Mouse (Mus musculus): ENCODE results near the gene Etl4. TPM values are rescaled to one million over a fixed set of nuclear protein-coding genes. Genes with fewer than 3 reads are reported as not detected.

Gene Etl4
- total and polyA plus RNA-seq, 3 experiments = 29.8 to 40.3 (median 36.0) TPM

- Histone ChIP-seq H3K27ac (no peak overlapping the region), H3K36me3 (ENCODE audit: control insufficient read depth, insufficient read depth, low read length) (no peaks in the 10 kb centered on the region), H3K9ac (ENCODE audit: low read depth, low read length) (no peak overlapping the region), H3K27me3 (ENCODE audit: control insufficient read depth, insufficient read depth, low read length) (no peaks in the 10 kb centered on the region), H3K4me1 (ENCODE audit: control insufficient read depth, insufficient read depth, low read length) (no peaks in the 10 kb centered on the region), H3K4me3 (no peak overlapping the region), H3K79me2 (replicated peaks; ENCODE audit: control insufficient read depth, insufficient read depth, low read length) (no peaks in the 10 kb centered on the region)
- intact Hi-C loops (cut with DNase I) = no loop called here
- WGBS = 84% methylated on average over 6 of the region's 6 CpGs
- TF ChIP-seq CTCF (IDR thresholded peaks at IDR 0.05) = no peak
- DNase-seq = no peak
These were observed 487.4 kb downstream of the Etl4 start for GRCm38 (mm10) chr2:20396978-20397377.

DNA sequence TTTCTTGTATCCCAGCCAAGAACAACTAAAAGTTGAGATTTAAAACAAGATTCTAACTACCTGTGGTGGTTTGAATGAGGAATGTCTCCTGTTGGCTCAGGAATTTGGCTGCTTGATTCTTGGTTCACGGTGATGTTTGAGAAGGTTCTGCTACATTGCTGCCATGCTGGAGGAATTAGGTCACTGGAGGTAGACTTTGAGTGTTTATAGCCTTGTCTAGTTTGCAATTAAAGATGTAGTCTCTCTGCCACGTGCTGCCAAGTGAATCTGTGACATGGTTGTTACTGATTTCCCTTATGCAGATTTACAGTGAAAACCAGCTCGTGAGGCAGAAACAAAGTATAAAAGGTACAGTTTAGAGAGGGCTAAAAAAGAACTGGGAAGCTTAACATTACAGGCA is 491.0 kb downstream of the Etl4 start:
- DNase-seq = no peak
- no peak overlapping the region for H3K4me3 ChIP-seq
- no peaks in the 10 kb centered on the region for H3K27me3 ChIP-seq (ENCODE audit: control insufficient read depth, insufficient read depth, low read length)
- WGBS = 68% methylated on average over 3 of the region's 3 CpGs
- no peaks in the 10 kb centered on the region for H3K36me3 ChIP-seq (ENCODE audit: control insufficient read depth, insufficient read depth, low read length)
- H3K27ac ChIP-seq = no peak overlapping the region
- H3K9ac ChIP-seq (ENCODE audit: low read depth, low read length) = no peak overlapping the region
- no peaks in the 10 kb centered on the region for H3K4me1 ChIP-seq (ENCODE audit: control insufficient read depth, insufficient read depth, low read length)
- intact Hi-C loops (cut with DNase I) = no loop called here
- TF ChIP-seq EP300 (IDR thresholded peaks at IDR 0.05; ENCODE audit: insufficient read depth, low read depth, low read length) = no peak
- TF ChIP-seq POLR2A (IDR thresholded peaks at IDR 0.05; ENCODE audit: insufficient read depth, low read depth, low read length) = no peak
- TF ChIP-seq CTCF (IDR thresholded peaks at IDR 0.05) = no peak
- H3K79me2 ChIP-seq (replicated peaks; ENCODE audit: control insufficient read depth, insufficient read depth, low read length) = no peaks in the 10 kb centered on the region

GRCm38 (mm10) chr2:20404395-20404794 is 494.8 kb downstream of the Etl4 start:
- no peaks in the 10 kb centered on the region for H3K36me3 ChIP-seq (ENCODE audit: control insufficient read depth, insufficient read depth, low read length)
- intact Hi-C loops (cut with DNase I) = no loop called here

GRCm38 (mm10) chr2:20407101-20407500 is 497.5 kb downstream of the Etl4 start:
- H3K27ac ChIP-seq = no peak overlapping the region
- H3K9ac ChIP-seq (ENCODE audit: low read depth, low read length) = no peak overlapping the region
- intact Hi-C loops (cut with DNase I) = no loop called here
- no peaks in the 10 kb centered on the region for H3K4me1 ChIP-seq (ENCODE audit: control insufficient read depth, insufficient read depth, low read length)
- WGBS = 54% methylated on average over 5 of the region's 5 CpGs
- H3K79me2 ChIP-seq (replicated peaks; ENCODE audit: control insufficient read depth, insufficient read depth, low read length) = no peaks in the 10 kb centered on the region
- no peaks in the 10 kb centered on the region for H3K36me3 ChIP-seq (ENCODE audit: control insufficient read depth, insufficient read depth, low read length)
- H3K27me3 ChIP-seq (ENCODE audit: control insufficient read depth, insufficient read depth, low read length) = no peaks in the 10 kb centered on the region
- TF ChIP-seq EP300 (IDR thresholded peaks at IDR 0.05; ENCODE audit: insufficient read depth, low read depth, low read length) (no peak), CTCF (IDR thresholded peaks at IDR 0.05) (no peak), POLR2A (IDR thresholded peaks at IDR 0.05; ENCODE audit: insufficient read depth, low read depth, low read length) (no peak)
- no peak overlapping the region for H3K4me3 ChIP-seq
- DNase-seq = no peak

More at GRCm38 (mm10) chr2:20404395-20404794, 494.8 kb downstream of the Etl4 start:
- no peak for DNase-seq
- Histone ChIP-seq H3K27me3 (ENCODE audit: control insufficient read depth, insufficient read depth, low read length) (no peaks in the 10 kb centered on the region), H3K9ac (ENCODE audit: low read depth, low read length) (no peak overlapping the region), H3K4me1 (ENCODE audit: control insufficient read depth, insufficient read depth, low read length) (no peaks in the 10 kb centered on the region), H3K4me3 (no peak overlapping the region), H3K79me2 (replicated peaks; ENCODE audit: control insufficient read depth, insufficient read depth, low read length) (no peaks in the 10 kb centered on the region), H3K27ac (no peak overlapping the region)
- 46% methylated on average over 1 of the region's 1 CpGs for WGBS
- TF ChIP-seq CTCF (IDR thresholded peaks at IDR 0.05) (no peak), EP300 (IDR thresholded peaks at IDR 0.05; ENCODE audit: insufficient read depth, low read depth, low read length) (no peak), POLR2A (IDR thresholded peaks at IDR 0.05; ENCODE audit: insufficient read depth, low read depth, low read length) (no peak)

- 79% methylated on average over 4 of the region's 4 CpGs for WGBS
- H3K4me3 ChIP-seq = no peak overlapping the region
These were observed 505.3 kb downstream of the Etl4 start for GRCm38 (mm10) chr2:20414856-20415255.

DNA sequence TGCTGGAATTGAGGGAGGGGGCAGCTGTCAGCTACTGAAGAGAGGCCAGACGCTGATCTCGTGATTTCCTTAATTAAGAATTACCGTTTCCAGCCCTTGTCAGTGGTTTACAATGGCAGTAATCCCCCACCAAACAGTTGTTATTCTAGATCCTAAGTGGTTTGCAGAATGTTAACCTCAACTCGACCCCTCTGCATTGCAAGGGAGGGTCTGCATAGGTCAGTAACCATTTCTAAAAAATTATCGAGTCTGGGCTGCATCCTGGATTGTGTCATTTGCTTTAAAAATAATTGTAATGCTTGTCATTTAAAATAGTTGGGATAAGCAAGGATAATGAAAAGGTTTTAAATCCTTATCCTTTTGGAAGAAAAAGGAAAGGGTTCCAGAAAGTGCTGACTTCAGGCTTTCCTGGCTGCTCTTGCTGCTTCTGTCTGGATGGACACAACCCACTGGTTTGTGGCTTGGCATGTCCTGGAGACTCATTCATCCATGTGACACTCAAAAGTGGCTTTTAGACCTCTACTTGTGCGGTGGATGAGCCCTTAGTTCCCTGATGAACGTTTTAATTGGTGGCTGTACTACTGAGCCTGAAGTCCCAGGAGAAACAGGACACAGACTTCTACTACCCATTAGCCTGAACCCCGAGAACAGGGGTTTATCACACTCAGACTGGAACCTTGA is 507.5 kb downstream of the Etl4 start:
- H3K9ac ChIP-seq (ENCODE audit: low read depth, low read length) = no peak overlapping the region
- H3K27ac ChIP-seq = no peak overlapping the region
- H3K27me3 ChIP-seq (ENCODE audit: control insufficient read depth, insufficient read depth, low read length) = no peaks in the 10 kb centered on the region
- H3K79me2 ChIP-seq (replicated peaks; ENCODE audit: control insufficient read depth, insufficient read depth, low read length) = no peaks in the 10 kb centered on the region
- TF ChIP-seq POLR2A (IDR thresholded peaks at IDR 0.05; ENCODE audit: insufficient read depth, low read depth, low read length) (no peak), EP300 (IDR thresholded peaks at IDR 0.05; ENCODE audit: insufficient read depth, low read depth, low read length) (no peak), CTCF (IDR thresholded peaks at IDR 0.05) (no peak)
- 51% methylated on average over 8 of the region's 8 CpGs for WGBS
- intact Hi-C loops (cut with DNase I) = no loop called here
- no peak for DNase-seq
- no peaks in the 10 kb centered on the region for H3K4me1 ChIP-seq (ENCODE audit: control insufficient read depth, insufficient read depth, low read length)
- H3K36me3 ChIP-seq (ENCODE audit: control insufficient read depth, insufficient read depth, low read length) = no peaks in the 10 kb centered on the region
- H3K4me3 ChIP-seq = no peak overlapping the region

More at GRCm38 (mm10) chr2:20414856-20415255, 505.3 kb downstream of the Etl4 start:
- DNase-seq = no peak
- H3K27me3 ChIP-seq (ENCODE audit: control insufficient read depth, insufficient read depth, low read length) = no peaks in the 10 kb centered on the region
- no peaks in the 10 kb centered on the region for H3K4me1 ChIP-seq (ENCODE audit: control insufficient read depth, insufficient read depth, low read length)
- H3K27ac ChIP-seq = no peak overlapping the region
- intact Hi-C loops (cut with DNase I) = no loop called here
- no peaks in the 10 kb centered on the region for H3K36me3 ChIP-seq (ENCODE audit: control insufficient read depth, insufficient read depth, low read length)
- no peaks in the 10 kb centered on the region for H3K79me2 ChIP-seq (replicated peaks; ENCODE audit: control insufficient read depth, insufficient read depth, low read length)
- peak; percentile 27; the same call in 1 of the 2 replicates for TF ChIP-seq CTCF (IDR thresholded peaks at IDR 0.05)
- TF ChIP-seq EP300 (IDR thresholded peaks at IDR 0.05; ENCODE audit: insufficient read depth, low read depth, low read length) = no peak
- TF ChIP-seq POLR2A (IDR thresholded peaks at IDR 0.05; ENCODE audit: insufficient read depth, low read depth, low read length) = no peak
- no peak overlapping the region for H3K9ac ChIP-seq (ENCODE audit: low read depth, low read length)

Measured in heart, adult 2 months (tissue).